Mouse (Mus musculus) bone marrow, adult 2 months (tissue): Measurements from ENCODE around the gene Adam30. TPM values are rescaled to one million over a fixed set of nuclear protein-coding genes. Genes with fewer than 3 reads are reported as not detected.
"Not testable (repeated sequence)": the region's sequence is repeated elsewhere in the genome, so short reads cannot be mapped to it uniquely, and the experiment has no call there.

Experiments
- H3K27ac ChIP-seq: fragments of 200-500 bp; 2 replicates; pipeline ENCODE4 v1.5.1; 2012; ENCODE audit warnings: low read depth, mild to moderate bottlenecking, control low read depth, inconsistent platforms, low read length; ENCODE audit not compliant: control insufficient read depth, poor library complexity, insufficient read depth
- H3K4me1 ChIP-seq: fragments of 200-500 bp; 2 replicates; pipeline ENCODE4 v1.6.1; 2011; ENCODE audit warnings: low read length; ENCODE audit not compliant: control insufficient read depth, insufficient read depth
- H3K4me3 ChIP-seq: fragments of 200-500 bp; replicated peaks from 2 replicates; pipeline ENCODE3; 2011; ENCODE audit warnings: mild to moderate bottlenecking, low read depth, low read length, control low read depth; ENCODE audit not compliant: control insufficient read depth
- CTCF ChIP-seq: fragments of 200-500 bp; IDR thresholded peaks from 2 replicates; pipeline ENCODE4 v1.5.1; 2011; ENCODE audit warnings: low read length, control low read depth; ENCODE audit not compliant: control insufficient read depth, insufficient read depth
- POLR2A ChIP-seq: fragments of 200-500 bp; IDR thresholded peaks from 2 replicates; pipeline ENCODE4 v1.6.1; 2011; ENCODE audit warnings: low read depth, mild to moderate bottlenecking, control low read depth, low read length, borderline replicate concordance; ENCODE audit not compliant: control insufficient read depth
- WGBS: fragments of 180-500 bp; shearing (Covaris S2); methylation state at CpG from one replicate; pipeline ENCODE4 v1.1.7; 2018; 5-methylcytosine and 5-hydroxymethylcytosine counted together
- polyA plus RNA-seq: library from polyadenylated mRNA; stranded (reverse); fragments of >200 nt; gene quantifications from 2 replicates; pipeline ENCODE4 v1.2.4, GENCODE M21; 2011; ENCODE audit warnings: low replicate concordance; ENCODE audit not compliant: missing spikeins, insufficient read depth, insufficient read length

The Adam30 gene
- polyA plus RNA-seq, result not detected in 2 replicates

- WGBS, result 92% methylated on average over 17 of the region's 17 CpGs
- no peak within 1 kb of the TSS for H3K4me3 ChIP-seq
- H3K4me1 ChIP-seq, result peaks cover 4% of the 10 kb centered on the region
- H3K27ac ChIP-seq, result no peak within 1 kb of the TSS
- no peak for TF ChIP-seq POLR2A
- no peak for TF ChIP-seq CTCF
Measured at GRCm38 (mm10) chr3:98160330-98160729, at the start of gene Adam30. Gene Adam30 (plus strand): TSS chr3:98160630.

GRCm38 (mm10) chr3:98118252-98118651, 42.2 kb upstream of the Adam30 start:
- Histone ChIP-seq H3K4me3 (no peak overlapping the region), H3K27ac (no peak overlapping the region), H3K4me1 (no peaks in the 10 kb centered on the region)
- no peak for TF ChIP-seq CTCF
- TF ChIP-seq POLR2A, result no peak
- 86% methylated on average over 3 of the region's 3 CpGs for WGBS

- WGBS, result 77% methylated on average over 6 of the region's 6 CpGs
- no peak overlapping the region for H3K27ac ChIP-seq
Measured at GRCm38 (mm10) chr3:98119338-98119737, 41.1 kb upstream of the Adam30 start.

GRCm38 (mm10) chr3:98120884-98121283, 39.5 kb upstream of the Adam30 start:
- Histone ChIP-seq H3K27ac (no peak overlapping the region), H3K4me1 (no peaks in the 10 kb centered on the region), H3K4me3 (no peak overlapping the region)
- 87% methylated on average over 6 of the region's 6 CpGs for WGBS
- TF ChIP-seq POLR2A (no peak), CTCF (no peak)

More at GRCm38 (mm10) chr3:98119338-98119737, 41.1 kb upstream of the Adam30 start:
- H3K4me1 ChIP-seq, result no peaks in the 10 kb centered on the region
- TF ChIP-seq POLR2A (no peak), CTCF (no peak)
- H3K4me3 ChIP-seq, result no peak overlapping the region

- TF ChIP-seq POLR2A (no peak), CTCF (no peak)
- Histone ChIP-seq H3K27ac (no peak overlapping the region), H3K4me3 (no peak overlapping the region), H3K4me1 (no peaks in the 10 kb centered on the region)
- 92% methylated on average over 2 of the region's 2 CpGs for whole genome bisulfite sequencing
Measured at GRCm38 (mm10) chr3:98127775-98128174, 32.7 kb upstream of the Adam30 start.

GRCm38 (mm10) chr3:98128716-98129115, 31.7 kb upstream of the Adam30 start:
- H3K4me1 ChIP-seq, result no peaks in the 10 kb centered on the region
- H3K27ac ChIP-seq, result no peak overlapping the region
- no peak overlapping the region for H3K4me3 ChIP-seq
- 81% methylated on average over 5 of the region's 5 CpGs for WGBS
- no peak for TF ChIP-seq POLR2A
- TF ChIP-seq CTCF, result no peak

GRCm38 (mm10) chr3:98132140-98132539, 28.3 kb upstream of the Adam30 start:
- H3K27ac ChIP-seq, H3K4me3 ChIP-seq, H3K4me1 ChIP-seq: not testable (repeated sequence)
- 89% methylated on average over 4 of the region's 4 CpGs for WGBS

GRCm38 (mm10) chr3:98132636-98133035, 27.8 kb upstream of the Adam30 start:
- no peaks in the 10 kb centered on the region for H3K4me1 ChIP-seq
- 93% methylated on average over 8 of the region's 8 CpGs for WGBS
- H3K27ac ChIP-seq, result no peak overlapping the region

GRCm38 (mm10) chr3:98141456-98141855, 19.0 kb upstream of the Adam30 start:
- WGBS, result 92% methylated on average over 15 of the region's 15 CpGs
- TF ChIP-seq CTCF, result no peak
- no peak for TF ChIP-seq POLR2A
- H3K4me3 ChIP-seq, result no peak overlapping the region

More at GRCm38 (mm10) chr3:98132636-98133035, 27.8 kb upstream of the Adam30 start:
- no peak for TF ChIP-seq CTCF
- no peak for TF ChIP-seq POLR2A
- no peak overlapping the region for H3K4me3 ChIP-seq

More at GRCm38 (mm10) chr3:98141456-98141855, 19.0 kb upstream of the Adam30 start:
- Histone ChIP-seq H3K4me1 (no peaks in the 10 kb centered on the region), H3K27ac (no peak overlapping the region)
